Mouse (Mus musculus) myocyte (in vitro differentiated cells): ENCODE measurements around the gene Tarbp1. TPM values are rescaled to one million over a fixed set of nuclear protein-coding genes. Genes with fewer than 3 reads are reported as not detected.

Experiments
- H3K27me3 ChIP-seq: one replicate; pipeline ENCODE4 v1.6.1; 2011; ENCODE audit not compliant: control insufficient read depth, insufficient read depth, insufficient read length
- H3K36me3 ChIP-seq: one replicate; pipeline ENCODE4 v1.6.1; 2011; ENCODE audit not compliant: control insufficient read depth, insufficient read depth
- H3K4me2 ChIP-seq: one replicate; pipeline ENCODE4 v1.6.1; 2011; ENCODE audit warnings: low read depth, control low read depth
- H3K4me3 ChIP-seq: one replicate; pipeline ENCODE4 v1.5.1; 2011; ENCODE audit warnings: mild to moderate bottlenecking, control low read depth, moderate library complexity
- H3K79me2 ChIP-seq: one replicate; pipeline ENCODE4 v1.6.1; 2011; ENCODE audit not compliant: control insufficient read depth, insufficient read depth
- H3ac ChIP-seq: one replicate; pipeline ENCODE4 v1.6.1; 2011; ENCODE audit not compliant: control insufficient read depth, insufficient read length
- CEBPB ChIP-seq: IDR thresholded peaks from 2 replicates; pipeline ENCODE4 v1.6.1; 2011; ENCODE audit warnings: mild to moderate bottlenecking, moderate library complexity; ENCODE audit not compliant: poor library complexity, insufficient read depth, severe bottlenecking
- E2F4 ChIP-seq: IDR thresholded peaks from one replicate; pipeline ENCODE4 v1.6.1; 2011; ENCODE audit warnings: mild to moderate bottlenecking, control low read depth, moderate library complexity; ENCODE audit not compliant: insufficient read depth
- MAX ChIP-seq: IDR thresholded peaks from one replicate; pipeline ENCODE4 v1.6.1; 2011; ENCODE audit warnings: low read depth, mild to moderate bottlenecking, control low read depth
- MYOD1 ChIP-seq, 3 experiments: IDR thresholded peaks; one replicate each; pipeline ENCODE4 v1.6.1; 2011; ENCODE audit warnings: control low read depth in 2 of 3, low read depth in 2 of 3, mild to moderate bottlenecking in 2 of 3, moderate library complexity in 1 of 3; ENCODE audit not compliant: insufficient read length in 2 of 3, control insufficient read depth in 1 of 3
- MYOG ChIP-seq, 3 experiments: IDR thresholded peaks; one replicate each; pipeline ENCODE4 v1.6.1; 2011; ENCODE audit warnings: control low read depth in 2 of 3, low read depth in 2 of 3, mild to moderate bottlenecking in 2 of 3; ENCODE audit not compliant: insufficient read length in 2 of 3, control insufficient read depth in 1 of 3, insufficient read depth in 1 of 3
- POLR2A ChIP-seq: IDR thresholded peaks from one replicate; pipeline ENCODE4 v1.6.1; 2011; ENCODE audit warnings: low read depth, mild to moderate bottlenecking, control low read depth, moderate library complexity; ENCODE audit not compliant: insufficient read length
- POLR2AphosphoS2 ChIP-seq: IDR thresholded peaks from one replicate; pipeline ENCODE4 v1.6.1; 2011; ENCODE audit warnings: low read depth, control low read depth; ENCODE audit not compliant: insufficient read length
- REST ChIP-seq: IDR thresholded peaks from one replicate; pipeline ENCODE4 v1.6.1; 2011; ENCODE audit warnings: mild to moderate bottlenecking, control low read depth, moderate library complexity; ENCODE audit not compliant: insufficient read depth, insufficient read length
- SRF ChIP-seq: IDR thresholded peaks from one replicate; pipeline ENCODE4 v1.6.1; 2011; ENCODE audit warnings: low read depth; ENCODE audit not compliant: control insufficient read depth, insufficient read length
- TCF12 ChIP-seq: IDR thresholded peaks from one replicate; pipeline ENCODE4 v1.6.1; 2011; ENCODE audit warnings: mild to moderate bottlenecking, control low read depth; ENCODE audit not compliant: poor library complexity, insufficient read depth, severe bottlenecking
- TCF3 ChIP-seq: IDR thresholded peaks from one replicate; pipeline ENCODE4 v1.6.1; 2011; ENCODE audit warnings: low read depth, control low read depth; ENCODE audit not compliant: insufficient read length
- USF1 ChIP-seq: IDR thresholded peaks from one replicate; pipeline ENCODE4 v1.6.1; 2011; ENCODE audit warnings: low read depth, mild to moderate bottlenecking, control low read depth, moderate library complexity
- polyA plus RNA-seq: library from polyadenylated mRNA; unstranded; fragments of >200 nt; fragmentation: generic; extraction: Trizol; gene quantifications from one replicate; pipeline ENCODE4 v1.2.1, GENCODE M21; 2012; ENCODE audit warnings: missing spikeins

Gene Tarbp1
- polyA plus RNA-seq, 1 experiment = 1.7 TPM

GRCm38 (mm10) chr8:126381299-126381698 lies 93.6 kb downstream of the Tarbp1 start:
- H3K79me2 ChIP-seq = no peaks in the 10 kb centered on the region
- H3ac ChIP-seq = no peak overlapping the region
- peaks cover 21% of the 10 kb centered on the region for H3K27me3 ChIP-seq
- TF ChIP-seq TCF12 (no peak), POLR2A (no peak), E2F4 (no peak), REST (no peak), TCF3 (no peak)
- H3K4me2 ChIP-seq = no peak overlapping the region
- H3K4me3 ChIP-seq = no peak overlapping the region
- no peaks in the 10 kb centered on the region for H3K36me3 ChIP-seq

- H3K79me2 ChIP-seq = no peaks in the 10 kb centered on the region
- no peaks in the 10 kb centered on the region for H3K36me3 ChIP-seq
- TF ChIP-seq MAX = no peak
- no peak for TF ChIP-seq MYOG (IDR thresholded peaks at IDR 0.05; ENCODE audit: control insufficient read depth in 1 of 3, insufficient read depth in 1 of 3, insufficient read length in 2 of 3, low read depth in 2 of 3)
- TF ChIP-seq E2F4 = no peak
- no peak for TF ChIP-seq CEBPB
- no peak for TF ChIP-seq TCF3
- TF ChIP-seq USF1 = no peak
- no peak for TF ChIP-seq POLR2A
- no peak for TF ChIP-seq TCF12
- TF ChIP-seq REST = no peak
- no peak for TF ChIP-seq SRF
- TF ChIP-seq POLR2AphosphoS2 = no peak
- no peak for TF ChIP-seq MYOD1 (IDR thresholded peaks at IDR 0.05; ENCODE audit: control insufficient read depth in 1 of 3, insufficient read length in 2 of 3, low read depth in 2 of 3)
- no peak overlapping the region for H3ac ChIP-seq
- no peak overlapping the region for H3K4me2 ChIP-seq
- no peak overlapping the region for H3K4me3 ChIP-seq
- peaks cover 21% of the 10 kb centered on the region for H3K27me3 ChIP-seq
These were observed 94.7 kb downstream of the Tarbp1 start for GRCm38 (mm10) chr8:126380141-126380540.

- Histone ChIP-seq H3K27me3 (peaks cover 21% of the 10 kb centered on the region), H3K36me3 (no peaks in the 10 kb centered on the region), H3K79me2 (no peaks in the 10 kb centered on the region), H3ac (no peak overlapping the region), H3K4me3 (no peak overlapping the region), H3K4me2 (no peak overlapping the region)
- TF ChIP-seq MYOD1 (IDR thresholded peaks at IDR 0.05; ENCODE audit: control insufficient read depth in 1 of 3, insufficient read length in 2 of 3, low read depth in 2 of 3) (no peak), USF1 (no peak), E2F4 (no peak), TCF3 (no peak), CEBPB (no peak), POLR2A (no peak), SRF (no peak), POLR2AphosphoS2 (no peak), REST (no peak), MAX (no peak), MYOG (IDR thresholded peaks at IDR 0.05; ENCODE audit: control insufficient read depth in 1 of 3, insufficient read depth in 1 of 3, insufficient read length in 2 of 3, low read depth in 2 of 3) (no peak), TCF12 (no peak)
These were observed 95.3 kb downstream of the Tarbp1 start for GRCm38 (mm10) chr8:126379580-126379979.

Other genes with a start within 250 kb of the Tarbp1 start
- 0.02 TPM for gene Slc35f3, start 176.5 kb downstream of the Tarbp1 start, polyA plus RNA-seq
- 29.3 TPM for gene Coa6, start 52.5 kb downstream of the Tarbp1 start, polyA plus RNA-seq
- gene Irf2bp2, start 118.9 kb upstream of the Tarbp1 start, polyA plus RNA-seq = 16.8 TPM